Comparison of ENCODE assay signal across 18 mouse cellular contexts in the genomic region with DNA sequence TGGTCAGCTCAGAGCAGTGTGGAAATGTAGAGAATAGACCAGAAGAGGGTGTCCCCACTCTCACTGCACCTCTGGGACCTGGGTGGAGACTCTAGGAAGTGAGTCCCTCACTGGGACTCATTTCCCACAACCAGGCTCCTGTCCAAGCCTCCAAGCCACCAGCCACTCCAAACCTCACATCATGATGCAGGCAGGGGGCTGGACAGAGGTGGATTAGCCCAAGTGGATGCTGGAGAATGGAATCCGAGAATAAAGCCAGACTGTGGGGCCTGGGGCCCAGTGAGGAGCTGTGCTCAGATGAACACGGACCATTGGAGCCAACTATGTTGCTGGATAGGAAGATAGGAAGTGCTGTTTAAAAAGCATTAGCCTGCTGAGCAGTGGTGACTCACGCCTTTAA. TPM values are rescaled to one million over a fixed set of nuclear protein-coding genes. Genes with fewer than 3 reads are reported as not detected.
A peak's percentile ranks its signal among the peaks of the same experiment; 100 is the strongest.
DNase-seq lines count a peak whose midpoint lies in the region; ATAC-seq and TF ChIP-seq lines count a peak whose summit lies in the region.
"Had no signal": no experiment of that assay in that cellular context is flagged by ENCODE, and none has a peak within 500 bp of the region (broad histone marks: within the 10 kb centered on the region; RNA-seq: fewer than 3 reads in every experiment).

No protein-coding gene starts in this region.

- no peak for ATAC-seq in heart, postnatal 0 days (ENCODE audit: insufficient read depth, low read depth)
- ATAC-seq in midbrain, postnatal 0 days (ENCODE audit: low FRiP score): no peak
- ATAC-seq: hindbrain, postnatal 0 days had no signal

- no peak for TF ChIP-seq POLR2A in lung, adult 2 months (IDR thresholded peaks at IDR 0.05; ENCODE audit: borderline replicate concordance, extremely low read depth, low read depth, low read length)

- H3K9me3 ChIP-seq in heart, postnatal 0 days (replicated peaks; ENCODE audit: control insufficient read depth, low read length): peaks cover 5% of the 10 kb centered on the region; the same call in 1 of the 2 replicates
- H3K9me3 ChIP-seq in midbrain, embryonic 10.5 days (replicated peaks): 0 out of 2 replicates have a peak, but pooled peaks cover 5% of the 10 kb centered on the region
- H3K9me3 ChIP-seq in midbrain, postnatal 0 days (ENCODE audit: low read length): no peaks in the 10 kb centered on the region
- H3K9me3 ChIP-seq: midbrain, embryonic 12.5 days had no signal

- no peak overlapping the region for H3K9ac ChIP-seq in heart, postnatal 0 days (replicated peaks; ENCODE audit: low read depth, low read length)
- no peak overlapping the region for H3K9ac ChIP-seq in midbrain, postnatal 0 days (replicated peaks; ENCODE audit: low read length, poor library complexity, severe bottlenecking)
- H3K9ac ChIP-seq: midbrain, embryonic 12.5 days had no signal

- H3K27ac ChIP-seq in gastrocnemius, adult 2 months: peak overlapping the region; percentile 64
- H3K27ac ChIP-seq in heart, postnatal 0 days (ENCODE audit: low read depth): peak overlapping the region; percentile 78
- peak overlapping the region; percentile 55; the same call in 1 of the 2 replicates for H3K27ac ChIP-seq in midbrain, embryonic 10.5 days (replicated peaks)
- H3K27ac ChIP-seq in midbrain, postnatal 0 days (ENCODE audit: low read depth, low read length): no peak overlapping the region
- H3K27ac ChIP-seq: hindbrain, postnatal 0 days; midbrain, embryonic 12.5 days had no signal

- DNase-seq in gastrocnemius, adult 2 months: no peak
- DNase-seq in gastrocnemius, postnatal 10 days: no peak
- DNase-seq in heart, postnatal 0 days (ENCODE audit: low spot score): no peak
- DNase-seq in heart, postnatal 10 days: no peak
- DNase-seq in midbrain, embryonic 10.5 days (ENCODE audit: low spot score): no peak
- no peak for DNase-seq in midbrain, postnatal 0 days (ENCODE audit: low spot score)
- no peak for DNase-seq in left cerebral cortex, postnatal 36 days (ENCODE audit: low spot score in 2 of 2)
- DNase-seq in lung, adult 2 months: no peak
- DNase-seq: B cell, adult 2 months; cerebellum, adult 11 months; cerebellum, postnatal 25 days; kidney, postnatal 25 days; layer of hippocampus, adult 9-11 months; lung, postnatal 4 days; thymus, postnatal 14 days had no signal

- intact Hi-C loops in gastrocnemius, adult 2 months (cut with DNase I): no loop called here
- intact Hi-C loops in heart, postnatal 10 days (cut with DNase I): no loop called here
- intact Hi-C loops in left cerebral cortex, postnatal 36 days (cut with DNase I): loop anchor here (5.0 kb wide), 1 partner anchor 45 kb away; the partner anchor contains the start of gene Fgd2

- 50% methylated on average over 3 of the region's 3 CpGs for WGBS in heart, postnatal 0 days
- 57% methylated on average over 3 of the region's 3 CpGs for WGBS in midbrain, embryonic 10.5 days
- WGBS in midbrain, postnatal 0 days: 51% methylated on average over 3 of the region's 3 CpGs
- WGBS in lung, adult 2 months: 78% methylated on average over 3 of the region's 3 CpGs

- no peak for TF ChIP-seq CTCF in gastrocnemius, adult 2 months (IDR thresholded peaks at IDR 0.05)
- TF ChIP-seq CTCF in heart, postnatal 0 days (IDR thresholded peaks at IDR 0.05; ENCODE audit: low read depth): no peak
- TF ChIP-seq CTCF in midbrain, postnatal 0 days (IDR thresholded peaks at IDR 0.05): no peak
- TF ChIP-seq CTCF in lung, adult 2 months (IDR thresholded peaks at IDR 0.05; ENCODE audit: insufficient read depth, low read length): no peak

- H3K4me1 ChIP-seq in heart, postnatal 0 days (ENCODE audit: control insufficient read depth, insufficient read depth): no peaks in the 10 kb centered on the region; the same call in 1 of the 2 replicates
- H3K4me1 ChIP-seq in midbrain, embryonic 10.5 days: peaks cover 39% of the 10 kb centered on the region
- peaks cover 6% of the 10 kb centered on the region; the same call in 1 of the 2 replicates for H3K4me1 ChIP-seq in midbrain, postnatal 0 days (ENCODE audit: insufficient read depth, low read length)
- H3K4me1 ChIP-seq in lung, adult 2 months (ENCODE audit: control insufficient read depth, insufficient read depth, low read length): no peaks in the 10 kb centered on the region

- no peak overlapping the region for H3K4me3 ChIP-seq in gastrocnemius, adult 2 months
- no peak overlapping the region for H3K4me3 ChIP-seq in heart, postnatal 0 days (ENCODE audit: low read depth, low read length)
- H3K4me3 ChIP-seq in midbrain, embryonic 10.5 days: no peak overlapping the region
- H3K4me3 ChIP-seq in midbrain, postnatal 0 days (ENCODE audit: low read depth, low read length): no peak overlapping the region
- H3K4me3 ChIP-seq in lung, adult 2 months (replicated peaks; ENCODE audit: extremely low read depth, low read depth, low read length): no peak overlapping the region
- H3K4me3 ChIP-seq: midbrain, embryonic 12.5 days; myocyte had no signal

- no peak overlapping the region for H3K4me2 ChIP-seq in heart, postnatal 0 days (ENCODE audit: low read depth, low read length)
- H3K4me2 ChIP-seq in midbrain, postnatal 0 days (ENCODE audit: low read depth, low read length, poor library complexity, severe bottlenecking): no peak overlapping the region
- H3K4me2 ChIP-seq: midbrain, embryonic 12.5 days had no signal

- TF ChIP-seq EP300 in heart, postnatal 0 days (IDR thresholded peaks at IDR 0.05; ENCODE audit: low read depth): no peak

- peaks cover 14% of the 10 kb centered on the region; the same call in 1 of the 2 replicates for H3K27me3 ChIP-seq in heart, postnatal 0 days (ENCODE audit: control insufficient read depth, insufficient read depth, low read length)
- peaks cover 33% of the 10 kb centered on the region for H3K27me3 ChIP-seq in midbrain, embryonic 10.5 days (ENCODE audit: low read depth, poor library complexity, severe bottlenecking)
- H3K27me3 ChIP-seq in midbrain, postnatal 0 days (ENCODE audit: insufficient read depth, low read length): no peaks in the 10 kb centered on the region

- no peaks in the 10 kb centered on the region for H3K36me3 ChIP-seq in heart, postnatal 0 days (replicated peaks; ENCODE audit: control insufficient read depth, insufficient read depth, low read length)
- H3K36me3 ChIP-seq in midbrain, embryonic 10.5 days: no peaks in the 10 kb centered on the region
- H3K36me3 ChIP-seq in midbrain, postnatal 0 days (ENCODE audit: insufficient read depth, low read length): no peaks in the 10 kb centered on the region
- H3K36me3 ChIP-seq: midbrain, embryonic 12.5 days had no signal

RNA-seq across cellular contexts. Expression of gene Pi16, which starts 0.6 kb away (rescaled TPM):
- total RNA-seq in gastrocnemius, adult 2 months (2021): 10 to 100 TPM; 21.9 to 52.6 TPM
- total RNA-seq in gastrocnemius, postnatal 10 days (2021): 10 to 100 TPM; 38.8 to 45.1 TPM
- total RNA-seq in heart, postnatal 0 days (2014; rRNA removed; ENCODE audit: low replicate concordance): 3.6 and 12.4 TPM in 2 replicates
- polyA plus RNA-seq in heart, postnatal 0 days (2015; fragmentation: Nextera tagmentation; extraction: Ambion mirVana): 4.5 and 4.8 TPM in 2 replicates
- 10 to 100 TPM; 26.9 to 33.9 TPM for total RNA-seq in heart, postnatal 10 days (2021)
- polyA plus RNA-seq in midbrain, embryonic 10.5 days (2016; fragmentation: Nextera tagmentation; extraction: Ambion mirVana): 0.75 and 0.82 TPM in 2 replicates
- 4.3 and 4.6 TPM in 2 replicates for total RNA-seq in midbrain, postnatal 0 days (2014; rRNA removed)
- polyA plus RNA-seq in midbrain, postnatal 0 days (2015; fragmentation: Nextera tagmentation; extraction: Ambion mirVana): 3.3 and 4.0 TPM in 2 replicates
- total RNA-seq in left cerebral cortex, postnatal 36 days (2021): 1 to 10 TPM; 1.1 to 1.3 TPM
- 46.8 and 47.3 TPM in 2 replicates for polyA plus RNA-seq in lung, adult 2 months (2012; rRNA removed)

RNA-seq across cellular contexts. Expression of gene Mtch1, which starts 30.8 kb away (rescaled TPM):
- total RNA-seq in gastrocnemius, adult 2 months (2021): 100 to 1,000 TPM in 1 of 2 experiments, 10 to 100 TPM in 1; 78.5 to 109 TPM
- 100 to 1,000 TPM; 197 to 221 TPM for total RNA-seq in gastrocnemius, postnatal 10 days (2021)
- total RNA-seq in heart, postnatal 0 days (2014; rRNA removed; ENCODE audit: low replicate concordance): 357 and 380 TPM in 2 replicates
- 208 and 209 TPM in 2 replicates for polyA plus RNA-seq in heart, postnatal 0 days (2015; fragmentation: Nextera tagmentation; extraction: Ambion mirVana)
- total RNA-seq in heart, postnatal 10 days (2021): 100 to 1,000 TPM; 345 to 350 TPM
- polyA plus RNA-seq in midbrain, embryonic 10.5 days (2016; fragmentation: Nextera tagmentation; extraction: Ambion mirVana): 277 and 318 TPM in 2 replicates
- total RNA-seq in midbrain, postnatal 0 days (2014; rRNA removed): 605 and 625 TPM in 2 replicates
- polyA plus RNA-seq in midbrain, postnatal 0 days (2015; fragmentation: Nextera tagmentation; extraction: Ambion mirVana): 510 and 517 TPM in 2 replicates
- 100 to 1,000 TPM; 492 to 581 TPM for total RNA-seq in left cerebral cortex, postnatal 36 days (2021)
- 413 and 456 TPM in 2 replicates for polyA plus RNA-seq in lung, adult 2 months (2012; rRNA removed)

RNA-seq across cellular contexts. Expression of gene Fgd2, which starts 43.8 kb away (rescaled TPM):
- 1 to 10 TPM in 1 of 2 experiments, under 1 TPM in 1; 0.74 to 1.1 TPM for total RNA-seq in gastrocnemius, adult 2 months (2021)
- total RNA-seq in gastrocnemius, postnatal 10 days (2021): 1 to 10 TPM; 3.5 to 3.9 TPM
- 1.4 and 6.3 TPM in 2 replicates for total RNA-seq in heart, postnatal 0 days (2014; rRNA removed; ENCODE audit: low replicate concordance)
- 1.6 and 2.3 TPM in 2 replicates for polyA plus RNA-seq in heart, postnatal 0 days (2015; fragmentation: Nextera tagmentation; extraction: Ambion mirVana)
- total RNA-seq in heart, postnatal 10 days (2021): 1 to 10 TPM; 2.5 to 2.6 TPM
- polyA plus RNA-seq in midbrain, embryonic 10.5 days (2016; fragmentation: Nextera tagmentation; extraction: Ambion mirVana): 3.8 and 4.1 TPM in 2 replicates
- total RNA-seq in midbrain, postnatal 0 days (2014; rRNA removed): 13.4 and 27.3 TPM in 2 replicates
- 14.4 and 16.5 TPM in 2 replicates for polyA plus RNA-seq in midbrain, postnatal 0 days (2015; fragmentation: Nextera tagmentation; extraction: Ambion mirVana)
- total RNA-seq in left cerebral cortex, postnatal 36 days (2021): 1 to 10 TPM; 5.6 to 7.0 TPM
- polyA plus RNA-seq in lung, adult 2 months (2012; rRNA removed): 44.3 and 53.7 TPM in 2 replicates

RNA-seq across cellular contexts. Expression of gene BC004004, which starts 48.3 kb away (rescaled TPM):
- 100 to 1,000 TPM; 110 to 121 TPM for total RNA-seq in gastrocnemius, adult 2 months (2021)
- 100 to 1,000 TPM; 115 to 118 TPM for total RNA-seq in gastrocnemius, postnatal 10 days (2021)
- 208 and 234 TPM in 2 replicates for total RNA-seq in heart, postnatal 0 days (2014; rRNA removed; ENCODE audit: low replicate concordance)
- polyA plus RNA-seq in heart, postnatal 0 days (2015; fragmentation: Nextera tagmentation; extraction: Ambion mirVana): 140 and 155 TPM in 2 replicates
- 100 to 1,000 TPM; 193 to 194 TPM for total RNA-seq in heart, postnatal 10 days (2021)
- polyA plus RNA-seq in midbrain, embryonic 10.5 days (2016; fragmentation: Nextera tagmentation; extraction: Ambion mirVana): 62.8 and 67.9 TPM in 2 replicates
- total RNA-seq in midbrain, postnatal 0 days (2014; rRNA removed): 120 and 128 TPM in 2 replicates
- 146 and 152 TPM in 2 replicates for polyA plus RNA-seq in midbrain, postnatal 0 days (2015; fragmentation: Nextera tagmentation; extraction: Ambion mirVana)
- total RNA-seq in left cerebral cortex, postnatal 36 days (2021): 10 to 100 TPM; 78.1 to 94.7 TPM
- polyA plus RNA-seq in lung, adult 2 months (2012; rRNA removed): 56.5 and 70.8 TPM in 2 replicates

RNA-seq across cellular contexts. Expression of gene Ppil1, which starts 52.9 kb away (rescaled TPM):
- total RNA-seq in gastrocnemius, adult 2 months (2021): 1 to 10 TPM; 5.1 to 7.3 TPM
- total RNA-seq in gastrocnemius, postnatal 10 days (2021): 10 to 100 TPM; 11.4 to 12.4 TPM
- 46.3 and 64.4 TPM in 2 replicates for total RNA-seq in heart, postnatal 0 days (2014; rRNA removed; ENCODE audit: low replicate concordance)
- 75.5 and 78.5 TPM in 2 replicates for polyA plus RNA-seq in heart, postnatal 0 days (2015; fragmentation: Nextera tagmentation; extraction: Ambion mirVana)
- 10 to 100 TPM; 31.2 to 34.1 TPM for total RNA-seq in heart, postnatal 10 days (2021)
- 205 and 232 TPM in 2 replicates for polyA plus RNA-seq in midbrain, embryonic 10.5 days (2016; fragmentation: Nextera tagmentation; extraction: Ambion mirVana)
- total RNA-seq in midbrain, postnatal 0 days (2014; rRNA removed): 70.3 and 77.9 TPM in 2 replicates
- polyA plus RNA-seq in midbrain, postnatal 0 days (2015; fragmentation: Nextera tagmentation; extraction: Ambion mirVana): 95.7 and 103 TPM in 2 replicates
- 10 to 100 TPM; 16.7 to 19.0 TPM for total RNA-seq in left cerebral cortex, postnatal 36 days (2021)
- polyA plus RNA-seq in lung, adult 2 months (2012; rRNA removed): 18.7 and 20.7 TPM in 2 replicates
